Mouse (Mus musculus): ENCODE measurements at regions not wholly inside any gene's neighbourhood (a gene's known extent, or its start where the extent isn't known, plus 50 kb on each side); places are given as distances from the start of the nearest gene placed in this dataset.

DNA sequence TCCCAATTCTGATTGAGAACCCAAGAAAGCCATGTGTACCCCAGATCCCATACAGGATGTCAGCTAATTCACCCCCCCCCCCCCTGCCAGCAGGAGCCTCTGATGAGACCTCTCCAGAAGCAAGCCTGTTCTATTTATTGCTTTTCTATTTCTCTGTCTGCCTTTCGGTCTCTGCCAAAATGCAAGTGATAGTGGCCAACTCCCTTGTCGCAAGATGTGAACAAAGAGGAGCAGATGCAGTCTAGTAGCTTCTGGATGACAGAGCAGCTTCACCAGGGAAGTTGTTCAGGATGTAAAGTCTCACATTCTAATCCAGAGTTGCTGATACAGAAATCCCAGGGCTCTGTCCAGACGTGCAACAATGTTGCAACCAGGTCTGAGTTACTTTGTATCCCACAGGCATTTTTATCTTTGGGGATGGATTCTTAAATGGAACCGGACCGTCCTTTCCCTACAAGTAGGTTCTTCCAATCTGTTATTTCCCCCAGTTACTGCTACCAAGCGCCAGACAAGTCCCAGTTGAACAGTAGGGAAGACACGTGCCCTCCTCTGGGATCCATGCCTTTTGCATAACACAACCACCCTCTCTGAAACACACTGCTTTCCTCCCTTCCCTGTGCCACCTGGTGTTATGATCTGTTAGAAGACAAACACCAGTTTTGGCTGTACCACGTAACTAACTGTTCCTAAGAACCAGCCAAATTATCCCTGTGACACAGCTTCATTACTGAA lies 78.9 kb upstream of the Dapk1 start:
- Histone ChIP-seq H3K27me3 (no peaks in the 10 kb centered on the region), H3K4me3 (no peak overlapping the region), H3K9me3 (replicated peaks) (no peaks in the 10 kb centered on the region), H3K36me3 (ENCODE audit: poor library complexity, severe bottlenecking) (no peaks in the 10 kb centered on the region), H3K9ac (no peak overlapping the region), H3K27ac (peak overlapping the region; percentile 19; the same call in 1 of the 2 replicates), H3K4me1 (peaks cover 11% of the 10 kb centered on the region), H3K4me2 (no peak overlapping the region)
- WGBS = 80% methylated on average over 8 of the region's 8 CpGs
- peak; percentile 43; the same call in 1 of the 2 replicates for ATAC-seq

DNA sequence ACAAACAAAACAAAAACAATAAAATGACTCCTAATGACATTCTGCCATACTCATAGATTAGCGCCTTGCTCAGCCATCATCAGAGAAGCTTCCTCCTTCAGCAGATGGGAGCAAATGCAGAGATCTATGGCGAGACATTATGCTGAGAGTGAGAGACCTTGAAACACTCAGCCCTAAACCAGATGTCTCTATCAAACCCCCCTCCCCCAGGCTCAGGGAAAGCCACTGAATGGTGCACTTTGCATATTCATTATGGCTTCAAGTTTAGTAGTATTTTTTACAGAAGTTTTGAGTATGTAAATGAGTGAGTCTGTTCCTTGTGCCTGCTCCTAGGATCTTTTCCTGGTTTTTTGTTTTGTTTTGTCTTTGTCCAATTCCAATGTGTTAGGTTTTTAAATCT lies 73.9 kb upstream of the Dapk1 start:
- Histone ChIP-seq H3K4me3 (no peak overlapping the region), H3K9me3 (replicated peaks) (no peaks in the 10 kb centered on the region), H3K36me3 (ENCODE audit: poor library complexity, severe bottlenecking) (no peaks in the 10 kb centered on the region), H3K4me1 (peaks cover 32% of the 10 kb centered on the region), H3K9ac (no peak overlapping the region), H3K27me3 (no peaks in the 10 kb centered on the region), H3K27ac (no peak overlapping the region), H3K4me2 (no peak overlapping the region)
- 70% methylated on average over 2 of the region's 2 CpGs for WGBS
- no peak for ATAC-seq

DNA sequence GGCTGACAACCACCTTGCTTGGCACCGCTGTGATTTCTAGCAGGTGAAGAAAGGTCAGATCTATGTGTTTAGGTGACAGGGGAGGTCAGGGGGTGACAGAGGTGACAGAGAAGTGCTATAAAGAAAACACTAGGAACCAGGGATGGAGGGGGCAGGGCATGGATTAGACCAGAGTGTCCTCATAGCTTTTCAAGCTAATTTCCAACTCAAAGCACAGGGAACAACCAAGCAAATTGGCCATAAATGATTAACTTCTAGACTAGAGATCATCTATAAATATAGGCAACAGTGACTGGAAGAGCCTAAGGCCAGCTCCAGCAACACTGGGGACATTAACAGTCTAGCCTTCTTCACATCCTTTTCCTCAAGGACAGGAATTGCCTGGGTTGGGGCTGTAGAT lies 72.9 kb upstream of the Dapk1 start:
- Histone ChIP-seq H3K27me3 (no peaks in the 10 kb centered on the region), H3K9ac (no peak overlapping the region), H3K4me1 (peaks cover 34% of the 10 kb centered on the region), H3K36me3 (ENCODE audit: poor library complexity, severe bottlenecking) (no peaks in the 10 kb centered on the region), H3K4me3 (no peak overlapping the region), H3K27ac (peak overlapping the region; percentile 76), H3K9me3 (replicated peaks) (no peaks in the 10 kb centered on the region), H3K4me2 (0 out of 2 replicates have a peak overlapping the region, but pooled peaks have one; percentile 5)
- peak; percentile 36; the same call in 1 of the 2 replicates for ATAC-seq
- 82% methylated on average over 1 of the region's 1 CpGs for WGBS

DNA sequence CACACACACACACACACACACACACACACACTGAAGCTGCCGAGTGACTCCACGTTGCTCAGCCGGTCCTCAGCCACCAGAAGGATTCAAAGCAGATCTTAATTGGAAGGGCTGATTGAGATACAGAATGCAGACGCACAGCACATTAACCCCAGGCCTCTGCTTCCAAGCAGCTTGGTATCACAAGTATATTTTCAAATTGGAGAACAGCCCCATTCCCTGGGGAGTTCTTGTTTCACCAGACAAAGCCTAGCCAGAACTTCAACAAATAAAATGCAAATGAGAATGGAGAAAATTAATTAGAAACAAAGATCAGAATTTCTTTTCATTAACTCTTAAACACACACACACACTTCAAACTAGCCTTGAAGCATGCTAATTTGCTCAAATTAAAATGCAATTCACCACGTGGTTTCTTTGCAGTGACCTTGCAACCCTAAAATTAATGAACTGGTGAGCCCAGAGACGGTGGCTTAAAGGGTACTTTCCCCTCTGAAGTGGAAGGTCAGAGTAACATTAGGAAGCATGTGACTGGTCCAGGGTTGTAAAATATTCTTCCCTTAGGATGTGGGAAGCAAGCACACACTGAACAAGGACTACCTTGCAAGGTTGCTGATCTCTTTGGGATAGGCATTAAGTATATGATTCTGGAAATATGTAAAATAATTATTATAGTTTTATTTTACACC lies 72.2 kb upstream of the Dapk1 start:
- ATAC-seq = peak; percentile 91
- 2% methylated on average over 6 of the region's 6 CpGs for WGBS
- H3K4me3 ChIP-seq = no peak overlapping the region
- H3K4me2 ChIP-seq = no peak overlapping the region
- peaks cover 41% of the 10 kb centered on the region for H3K4me1 ChIP-seq
- H3K9ac ChIP-seq = no peak overlapping the region
- no peaks in the 10 kb centered on the region for H3K36me3 ChIP-seq (ENCODE audit: poor library complexity, severe bottlenecking)
- H3K27me3 ChIP-seq = no peaks in the 10 kb centered on the region
- peak overlapping the region; percentile 76 for H3K27ac ChIP-seq
- no peaks in the 10 kb centered on the region for H3K9me3 ChIP-seq (replicated peaks)

DNA sequence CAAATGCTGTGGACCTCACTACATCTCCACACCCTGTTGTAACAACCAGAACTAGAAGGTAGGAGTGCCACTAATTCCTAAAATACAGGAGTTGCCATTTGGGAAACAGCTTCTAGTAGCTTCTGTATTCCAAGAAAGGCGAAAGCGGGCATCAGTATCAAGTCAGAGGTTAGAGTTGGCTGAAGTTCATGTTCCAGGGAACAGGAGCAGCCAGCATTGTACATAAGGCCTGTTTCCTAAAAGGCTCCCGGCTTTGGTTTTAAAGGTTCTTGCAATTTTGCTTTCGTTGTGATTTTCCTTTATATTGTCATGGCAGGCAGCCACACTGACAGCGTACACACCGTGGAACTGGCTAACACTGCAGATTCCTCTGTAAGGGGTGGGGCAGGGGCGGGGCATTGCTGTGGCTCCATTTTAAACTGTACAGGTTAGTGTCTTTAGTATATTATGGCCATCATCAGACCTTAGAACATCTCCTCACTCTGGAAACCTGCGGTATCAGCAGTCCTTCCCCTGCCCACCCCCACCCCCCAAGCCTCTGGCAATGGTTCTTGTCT lies 67.8 kb upstream of the Dapk1 start:
- Histone ChIP-seq H3K9me3 (replicated peaks) (no peaks in the 10 kb centered on the region), H3K4me1 (peaks cover 27% of the 10 kb centered on the region), H3K27me3 (no peaks in the 10 kb centered on the region), H3K27ac (no peak overlapping the region), H3K9ac (no peak overlapping the region), H3K4me3 (no peak overlapping the region), H3K36me3 (ENCODE audit: poor library complexity, severe bottlenecking) (no peaks in the 10 kb centered on the region), H3K4me2 (no peak overlapping the region)
- no peak for ATAC-seq
- WGBS = 72% methylated on average over 8 of the region's 8 CpGs

DNA sequence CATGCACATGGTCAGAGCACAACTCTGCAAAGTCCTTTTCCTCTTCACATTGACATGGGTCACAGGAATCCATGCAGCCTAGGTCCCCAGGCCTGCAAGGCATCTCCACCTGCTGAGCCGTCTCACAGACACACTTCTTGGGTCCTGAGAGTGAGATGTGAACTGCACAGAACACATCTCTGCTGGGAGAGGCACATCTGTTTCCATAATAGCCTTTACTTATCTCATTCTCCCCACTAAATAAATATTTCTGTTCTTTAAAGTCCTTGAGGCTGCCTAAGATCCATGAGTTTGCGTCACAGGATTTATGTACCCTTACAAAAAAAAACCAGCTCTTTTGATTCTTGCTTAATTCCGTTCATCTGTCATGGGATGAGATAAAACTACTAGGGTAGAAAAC lies 67.2 kb upstream of the Dapk1 start:
- 27% methylated on average over 3 of the region's 3 CpGs for WGBS
- H3K27ac ChIP-seq = no peak overlapping the region

DNA sequence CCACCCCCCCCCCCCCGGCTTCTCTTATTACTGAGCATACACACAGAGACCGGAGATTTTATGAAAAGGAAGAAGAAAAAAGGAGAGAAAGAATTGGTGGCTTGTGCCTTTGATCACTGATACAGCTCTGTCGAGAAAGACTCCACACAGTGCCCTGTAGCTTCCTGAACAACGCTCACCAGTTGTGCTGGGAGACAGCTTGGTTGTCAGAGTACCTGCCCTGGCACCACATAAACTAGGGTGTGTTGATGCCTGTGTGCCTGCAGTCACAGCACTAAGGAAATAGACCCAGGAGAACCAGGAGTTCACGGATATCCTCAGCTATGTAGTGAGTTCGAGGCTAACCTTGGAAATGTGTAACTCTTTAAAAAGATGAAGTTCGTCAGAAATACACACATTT lies 66.7 kb upstream of the Dapk1 start:
- peak; percentile 36; the same call in 1 of the 2 replicates for ATAC-seq
- H3K36me3 ChIP-seq (ENCODE audit: poor library complexity, severe bottlenecking) = no peaks in the 10 kb centered on the region
- H3K4me3 ChIP-seq = no peak overlapping the region
- H3K4me2 ChIP-seq = no peak overlapping the region
- H3K27me3 ChIP-seq = no peaks in the 10 kb centered on the region
- H3K9ac ChIP-seq = no peak overlapping the region
- H3K27ac ChIP-seq = no peak overlapping the region
- 51% methylated on average over 7 of the region's 7 CpGs for WGBS
- H3K4me1 ChIP-seq = peaks cover 16% of the 10 kb centered on the region; the same call in 1 of the 2 replicates
- no peaks in the 10 kb centered on the region for H3K9me3 ChIP-seq (replicated peaks)

More for the DNA sequence above, 67.2 kb upstream of the Dapk1 start:
- H3K27me3 ChIP-seq = no peaks in the 10 kb centered on the region
- no peak overlapping the region for H3K4me3 ChIP-seq
- peaks cover 21% of the 10 kb centered on the region for H3K4me1 ChIP-seq
- no peak for ATAC-seq
- no peaks in the 10 kb centered on the region for H3K36me3 ChIP-seq (ENCODE audit: poor library complexity, severe bottlenecking)
- no peak overlapping the region for H3K4me2 ChIP-seq
- H3K9me3 ChIP-seq (replicated peaks) = no peaks in the 10 kb centered on the region
- H3K9ac ChIP-seq = no peak overlapping the region

DNA sequence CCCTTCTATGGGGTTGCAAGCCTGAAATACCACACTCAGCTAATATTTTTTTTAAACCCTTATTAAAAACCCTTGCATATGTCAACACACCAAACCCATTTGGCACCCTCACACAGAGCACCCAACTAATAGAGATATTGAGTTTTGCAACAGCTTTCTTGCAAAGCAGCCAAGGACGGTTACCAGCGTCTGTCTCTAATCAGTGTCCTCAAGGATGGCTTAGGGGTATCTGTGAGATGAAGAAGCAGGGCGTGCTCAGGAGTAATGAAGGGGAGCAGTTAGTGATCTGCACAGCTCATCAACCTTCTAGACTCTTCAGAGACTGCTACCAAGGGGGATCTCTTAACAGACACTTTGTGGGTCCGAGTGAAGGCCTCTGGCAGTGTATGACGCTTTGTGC lies 65.0 kb upstream of the Dapk1 start:
- H3K36me3 ChIP-seq (ENCODE audit: poor library complexity, severe bottlenecking) = no peaks in the 10 kb centered on the region
- no peak overlapping the region for H3K27ac ChIP-seq
- H3K9me3 ChIP-seq (replicated peaks) = no peaks in the 10 kb centered on the region
- ATAC-seq = no peak
- peaks cover 16% of the 10 kb centered on the region; the same call in 1 of the 2 replicates for H3K4me1 ChIP-seq
- 86% methylated on average over 5 of the region's 5 CpGs for WGBS
- H3K4me3 ChIP-seq = no peak overlapping the region
- H3K9ac ChIP-seq = no peak overlapping the region
- no peaks in the 10 kb centered on the region for H3K27me3 ChIP-seq
- no peak overlapping the region for H3K4me2 ChIP-seq

DNA sequence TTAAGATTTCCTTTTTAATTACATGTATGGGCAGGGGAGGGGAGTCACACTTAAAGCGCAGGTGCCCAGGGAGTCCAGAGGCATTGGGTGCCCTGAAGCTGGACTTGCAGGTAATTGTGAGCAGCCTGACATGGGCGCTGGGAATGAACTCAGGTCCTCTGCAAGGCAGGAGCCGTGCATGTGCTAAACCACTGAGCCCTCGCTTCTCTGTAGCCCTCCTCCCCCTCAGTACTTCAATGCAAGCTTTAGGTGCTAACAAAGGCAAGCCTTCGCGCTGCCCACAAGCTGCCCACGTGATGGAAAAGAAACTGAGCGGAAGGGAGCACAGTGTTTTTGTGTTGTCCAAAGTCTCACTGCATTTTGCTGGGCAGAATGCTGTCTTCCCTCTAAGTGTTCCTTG lies 63.6 kb upstream of the Dapk1 start:
- ATAC-seq = no peak
- no peak overlapping the region for H3K27ac ChIP-seq
- H3K36me3 ChIP-seq (ENCODE audit: poor library complexity, severe bottlenecking) = no peaks in the 10 kb centered on the region
- no peak overlapping the region for H3K4me2 ChIP-seq
- peaks cover 16% of the 10 kb centered on the region; the same call in 1 of the 2 replicates for H3K4me1 ChIP-seq
- H3K27me3 ChIP-seq = no peaks in the 10 kb centered on the region
- no peak overlapping the region for H3K4me3 ChIP-seq
- H3K9me3 ChIP-seq (replicated peaks) = no peaks in the 10 kb centered on the region
- no peak overlapping the region for H3K9ac ChIP-seq
- WGBS = 29% methylated on average over 8 of the region's 8 CpGs

DNA sequence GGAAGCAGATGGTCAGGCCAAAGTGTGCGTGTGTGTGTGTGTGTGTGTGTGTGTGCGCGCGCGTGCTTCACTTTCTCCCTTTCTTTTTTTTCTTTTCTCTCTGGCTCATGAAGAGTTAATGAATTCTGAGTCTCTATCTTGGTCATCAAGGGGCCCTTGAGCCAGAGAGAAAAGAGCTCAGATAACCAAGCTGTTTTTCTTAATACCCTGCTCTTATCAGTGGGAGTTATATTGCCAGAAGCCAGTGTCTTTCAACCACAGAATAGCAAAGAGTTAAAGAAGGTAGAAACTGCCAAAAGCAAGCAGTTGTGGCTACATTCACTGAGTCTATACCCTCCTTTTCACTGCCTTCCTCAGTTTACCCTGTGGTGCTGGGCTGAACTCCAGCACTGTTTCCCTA lies 60.6 kb upstream of the Dapk1 start:
- Histone ChIP-seq H3K36me3 (ENCODE audit: poor library complexity, severe bottlenecking) (no peaks in the 10 kb centered on the region), H3K4me2 (no peak overlapping the region), H3K27me3 (no peaks in the 10 kb centered on the region), H3K4me1 (peaks cover 3% of the 10 kb centered on the region; the same call in 1 of the 2 replicates), H3K9me3 (replicated peaks) (no peaks in the 10 kb centered on the region), H3K27ac (no peak overlapping the region), H3K4me3 (no peak overlapping the region), H3K9ac (no peak overlapping the region)
- 96% methylated on average over 5 of the region's 5 CpGs for WGBS
- ATAC-seq = no peak

DNA sequence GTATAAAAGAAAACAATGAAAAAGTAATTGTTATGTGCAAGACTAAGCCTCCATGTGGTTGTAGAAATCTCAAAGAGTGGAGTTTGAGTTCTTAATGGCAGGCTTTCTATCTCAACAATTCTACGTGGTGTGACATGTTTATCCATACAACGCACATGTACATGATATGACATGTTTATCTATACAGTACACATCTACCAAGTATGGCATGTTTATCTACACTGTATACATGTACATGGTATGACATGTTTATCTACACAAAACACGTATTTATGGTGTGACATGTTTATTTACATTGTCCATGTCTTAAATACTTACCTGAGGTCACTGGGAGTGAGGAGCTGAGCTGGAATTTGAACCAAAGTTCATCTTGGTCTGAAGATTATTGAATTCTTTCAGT lies 57.4 kb upstream of the Dapk1 start:
- no peak for ATAC-seq
- Histone ChIP-seq H3K27me3 (no peaks in the 10 kb centered on the region), H3K9me3 (replicated peaks) (no peaks in the 10 kb centered on the region), H3K9ac (no peak overlapping the region), H3K4me2 (no peak overlapping the region), H3K27ac (no peak overlapping the region), H3K4me3 (no peak overlapping the region), H3K4me1 (no peaks in the 10 kb centered on the region), H3K36me3 (ENCODE audit: poor library complexity, severe bottlenecking) (no peaks in the 10 kb centered on the region)
- WGBS = 94% methylated on average over 3 of the region's 3 CpGs

DNA sequence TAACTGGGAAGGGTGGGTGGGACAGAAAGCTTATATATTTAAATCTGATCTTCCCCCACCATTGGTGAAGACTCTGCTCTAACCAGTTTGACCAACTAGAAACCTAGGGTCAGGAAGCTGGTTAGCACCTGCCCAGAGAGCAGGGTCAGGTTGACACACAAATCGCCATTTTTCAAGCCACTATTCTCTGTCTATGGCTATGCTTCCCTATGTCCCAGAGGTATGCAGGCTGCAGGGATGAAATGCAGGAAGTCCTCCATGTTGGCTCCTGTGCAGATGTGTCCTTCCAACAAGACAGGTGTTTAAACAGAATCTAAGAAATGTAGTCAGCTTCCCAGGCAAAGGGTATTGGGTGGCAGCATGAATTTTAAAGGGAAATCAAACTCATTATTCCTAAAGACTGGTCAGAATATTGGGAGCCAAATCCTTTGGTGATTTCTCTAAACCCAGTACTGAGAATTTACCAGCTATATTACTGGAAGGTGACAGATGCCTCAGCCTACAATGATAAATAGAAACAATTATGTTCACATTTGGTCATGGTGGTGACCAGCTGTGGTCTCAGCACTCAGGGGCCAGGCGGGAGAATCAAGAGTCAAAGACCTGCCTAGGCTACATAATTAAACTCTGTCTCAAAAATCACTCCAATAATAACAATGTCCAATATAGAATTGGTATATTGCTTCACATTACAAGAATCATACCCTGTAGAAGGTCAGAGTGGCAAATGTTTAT lies 55.6 kb upstream of the Dapk1 start:
- Histone ChIP-seq H3K4me3 (no peak overlapping the region), H3K4me1 (no peaks in the 10 kb centered on the region), H3K9me3 (replicated peaks) (no peaks in the 10 kb centered on the region), H3K27ac (no peak overlapping the region), H3K9ac (no peak overlapping the region), H3K27me3 (no peaks in the 10 kb centered on the region), H3K4me2 (no peak overlapping the region), H3K36me3 (ENCODE audit: poor library complexity, severe bottlenecking) (no peaks in the 10 kb centered on the region)
- 78% methylated on average over 2 of the region's 2 CpGs for WGBS
- no peak for ATAC-seq
